Mouse (Mus musculus): ENCODE results near the gene Sh3rf1. TPM values are rescaled to one million over a fixed set of nuclear protein-coding genes. Genes with fewer than 3 reads are reported as not detected.

Gene Sh3rf1
- polyA plus RNA-seq, 1 experiment from 2014 or later: 20.8 TPM

GRCm38 (mm10) chr8:61279030-61279429, 55.4 kb downstream of the Sh3rf1 start:
- Histone ChIP-seq H3K9ac (replicated peaks) (no peak overlapping the region), H3K9me3 (replicated peaks) (no peaks in the 10 kb centered on the region), H3K4me2 (no peak overlapping the region), H3K27ac (replicated peaks) (no peak overlapping the region), H3K36me3 (no peaks in the 10 kb centered on the region), H3K27me3 (replicated peaks) (no peaks in the 10 kb centered on the region), H3K4me1 (peaks cover 43% of the 10 kb centered on the region), H3K4me3 (replicated peaks) (no peak overlapping the region)
- WGBS: 82% methylated on average over 10 of the region's 10 CpGs
- ATAC-seq (ENCODE audit: low FRiP score): no peak

- no peaks in the 10 kb centered on the region for H3K36me3 ChIP-seq
- no peak overlapping the region for H3K4me2 ChIP-seq
- WGBS: 47% methylated on average over 10 of the region's 10 CpGs
- no peaks in the 10 kb centered on the region for H3K9me3 ChIP-seq (replicated peaks)
- ATAC-seq (ENCODE audit: low FRiP score): no peak
- no peak overlapping the region for H3K9ac ChIP-seq (replicated peaks)
- H3K27ac ChIP-seq (replicated peaks): no peak overlapping the region
- H3K27me3 ChIP-seq (replicated peaks): no peaks in the 10 kb centered on the region
- H3K4me1 ChIP-seq: peaks cover 22% of the 10 kb centered on the region
- no peak overlapping the region for H3K4me3 ChIP-seq (replicated peaks)
Observed at GRCm38 (mm10) chr8:61282303-61283168, 58.9 kb downstream of the Sh3rf1 start.

- 18% methylated on average over 12 of the region's 12 CpGs for WGBS
- H3K36me3 ChIP-seq: no peaks in the 10 kb centered on the region
- no peak overlapping the region for H3K4me2 ChIP-seq
- H3K4me3 ChIP-seq (replicated peaks): no peak overlapping the region
- H3K9me3 ChIP-seq (replicated peaks): no peaks in the 10 kb centered on the region
- peaks cover 24% of the 10 kb centered on the region for H3K4me1 ChIP-seq
- no peak overlapping the region for H3K9ac ChIP-seq (replicated peaks)
- peak overlapping the region; percentile 10; the same call in 1 of the 2 replicates for H3K27ac ChIP-seq (replicated peaks)
- H3K27me3 ChIP-seq (replicated peaks): no peaks in the 10 kb centered on the region
- no peak for ATAC-seq (ENCODE audit: low FRiP score)
Observed at GRCm38 (mm10) chr8:61283169-61284081, 59.8 kb downstream of the Sh3rf1 start.

- WGBS: 81% methylated on average over 7 of the region's 7 CpGs
- Histone ChIP-seq H3K27me3 (replicated peaks) (no peaks in the 10 kb centered on the region), H3K4me2 (no peak overlapping the region), H3K9ac (replicated peaks) (no peak overlapping the region), H3K4me3 (replicated peaks) (no peak overlapping the region), H3K27ac (replicated peaks) (no peak overlapping the region), H3K4me1 (peaks cover 31% of the 10 kb centered on the region), H3K36me3 (no peaks in the 10 kb centered on the region), H3K9me3 (replicated peaks) (no peaks in the 10 kb centered on the region)
- no peak for ATAC-seq (ENCODE audit: low FRiP score)
Observed at GRCm38 (mm10) chr8:61285896-61286295, 62.2 kb downstream of the Sh3rf1 start.

- Histone ChIP-seq H3K36me3 (no peaks in the 10 kb centered on the region), H3K9me3 (replicated peaks) (no peaks in the 10 kb centered on the region), H3K27me3 (replicated peaks) (no peaks in the 10 kb centered on the region), H3K4me3 (replicated peaks) (no peak overlapping the region), H3K4me1 (peaks cover 31% of the 10 kb centered on the region), H3K27ac (replicated peaks) (no peak overlapping the region), H3K9ac (replicated peaks) (no peak overlapping the region), H3K4me2 (no peak overlapping the region)
- ATAC-seq (ENCODE audit: low FRiP score): no peak
- 90% methylated on average over 7 of the region's 7 CpGs for WGBS
Observed at GRCm38 (mm10) chr8:61286394-61286793, 62.7 kb downstream of the Sh3rf1 start.

GRCm38 (mm10) chr8:61286795-61287385, 63.2 kb downstream of the Sh3rf1 start:
- Histone ChIP-seq H3K36me3 (no peaks in the 10 kb centered on the region), H3K4me3 (replicated peaks) (no peak overlapping the region), H3K4me1 (peaks cover 30% of the 10 kb centered on the region), H3K4me2 (no peak overlapping the region), H3K27me3 (replicated peaks) (no peaks in the 10 kb centered on the region), H3K27ac (replicated peaks) (no peak overlapping the region), H3K9ac (replicated peaks) (no peak overlapping the region), H3K9me3 (replicated peaks) (no peaks in the 10 kb centered on the region)
- ATAC-seq (ENCODE audit: low FRiP score): no peak
- WGBS: 83% methylated on average over 14 of the region's 14 CpGs

GRCm38 (mm10) chr8:61288006-61288566, 64.4 kb downstream of the Sh3rf1 start:
- no peaks in the 10 kb centered on the region for H3K36me3 ChIP-seq
- no peak overlapping the region for H3K4me2 ChIP-seq
- peak overlapping the region; percentile 72 for H3K27ac ChIP-seq (replicated peaks)
- H3K4me3 ChIP-seq (replicated peaks): no peak overlapping the region
- peaks cover 19% of the 10 kb centered on the region for H3K4me1 ChIP-seq
- H3K27me3 ChIP-seq (replicated peaks): no peaks in the 10 kb centered on the region
- 69% methylated on average over 11 of the region's 11 CpGs for WGBS
- H3K9ac ChIP-seq (replicated peaks): no peak overlapping the region
- H3K9me3 ChIP-seq (replicated peaks): no peaks in the 10 kb centered on the region
- ATAC-seq (ENCODE audit: low FRiP score): peak; percentile 50; the same call in 1 of the 2 replicates

- H3K9ac ChIP-seq (replicated peaks): no peak overlapping the region
- no peaks in the 10 kb centered on the region for H3K27me3 ChIP-seq (replicated peaks)
- no peak for ATAC-seq (ENCODE audit: low FRiP score)
- peak overlapping the region; percentile 72 for H3K27ac ChIP-seq (replicated peaks)
- H3K4me2 ChIP-seq: no peak overlapping the region
- H3K9me3 ChIP-seq (replicated peaks): no peaks in the 10 kb centered on the region
- peaks cover 16% of the 10 kb centered on the region for H3K4me1 ChIP-seq
- 56% methylated on average over 7 of the region's 7 CpGs for WGBS
- no peak overlapping the region for H3K4me3 ChIP-seq (replicated peaks)
- no peaks in the 10 kb centered on the region for H3K36me3 ChIP-seq
Observed at GRCm38 (mm10) chr8:61288676-61289075, 65.0 kb downstream of the Sh3rf1 start.

- Histone ChIP-seq H3K27me3 (replicated peaks) (no peaks in the 10 kb centered on the region), H3K36me3 (no peaks in the 10 kb centered on the region), H3K4me3 (replicated peaks) (no peak overlapping the region), H3K9me3 (replicated peaks) (no peaks in the 10 kb centered on the region), H3K4me2 (0 out of 2 replicates have a peak overlapping the region, but pooled peaks have one; percentile 29), H3K4me1 (peaks cover 12% of the 10 kb centered on the region), H3K9ac (replicated peaks) (no peak overlapping the region), H3K27ac (replicated peaks) (no peak overlapping the region)
- ATAC-seq (ENCODE audit: low FRiP score): no peak
- WGBS: 56% methylated on average over 4 of the region's 4 CpGs
Observed at GRCm38 (mm10) chr8:61295040-61295439, 71.4 kb downstream of the Sh3rf1 start.

- H3K4me3 ChIP-seq (replicated peaks): no peak overlapping the region
- H3K4me2 ChIP-seq: peak overlapping the region; percentile 29; the same call in 1 of the 2 replicates
- H3K27ac ChIP-seq (replicated peaks): no peak overlapping the region
- H3K9me3 ChIP-seq (replicated peaks): no peaks in the 10 kb centered on the region
- H3K9ac ChIP-seq (replicated peaks): no peak overlapping the region
- peaks cover 12% of the 10 kb centered on the region for H3K4me1 ChIP-seq
- 19% methylated on average over 12 of the region's 12 CpGs for WGBS
- no peaks in the 10 kb centered on the region for H3K27me3 ChIP-seq (replicated peaks)
- ATAC-seq (ENCODE audit: low FRiP score): peak; percentile 69
- no peaks in the 10 kb centered on the region for H3K36me3 ChIP-seq
Observed at GRCm38 (mm10) chr8:61295441-61295840, 71.8 kb downstream of the Sh3rf1 start.

GRCm38 (mm10) chr8:61298828-61299227, 75.2 kb downstream of the Sh3rf1 start:
- H3K9ac ChIP-seq (replicated peaks): no peak overlapping the region
- no peak for ATAC-seq (ENCODE audit: low FRiP score)
- no peak overlapping the region for H3K27ac ChIP-seq (replicated peaks)
- no peaks in the 10 kb centered on the region for H3K36me3 ChIP-seq
- H3K4me2 ChIP-seq: no peak overlapping the region
- peaks cover 23% of the 10 kb centered on the region for H3K4me1 ChIP-seq
- no peaks in the 10 kb centered on the region for H3K27me3 ChIP-seq (replicated peaks)
- H3K9me3 ChIP-seq (replicated peaks): no peaks in the 10 kb centered on the region
- WGBS: 34% methylated on average over 4 of the region's 4 CpGs
- no peak overlapping the region for H3K4me3 ChIP-seq (replicated peaks)
